Mouse (Mus musculus) kidney, postnatal 0 days (tissue): ENCODE results near the gene Prkcz. TPM values are rescaled to one million over a fixed set of nuclear protein-coding genes. Genes with fewer than 3 reads are reported as not detected.

ENCODE experiments used
- ATAC-seq: fragments of 200-750 bp; cut with Nextera tagmentation; replicated peaks from 2 replicates; pipeline ENCODE4 v1.8.0; 2017; ENCODE audit warnings: low read depth, moderate number of reproducible peaks, moderate TSS enrichment, moderate library complexity; ENCODE audit not compliant: low FRiP score
- DNase-seq: peaks from one replicate; pipeline ENCODE4 v3.0.0-alpha.2; 2016; ENCODE audit warnings: low spot score
- H3K27ac ChIP-seq: fragments of 300-500 bp; sonication (generic); 2 replicates; pipeline ENCODE4 v1.5.1; 2014; ENCODE audit warnings: mild to moderate bottlenecking
- H3K27me3 ChIP-seq: fragments of 300-500 bp; sonication (generic); 2 replicates; pipeline ENCODE4 v1.6.1; 2014; ENCODE audit warnings: low read length, mixed read lengths; ENCODE audit not compliant: insufficient read depth
- H3K36me3 ChIP-seq: fragments of 300-500 bp; sonication (generic); 2 replicates; pipeline ENCODE4 v1.6.1; 2014; ENCODE audit warnings: low read length, mixed read lengths; ENCODE audit not compliant: insufficient read depth
- H3K4me1 ChIP-seq: fragments of 300-500 bp; sonication (generic); replicated peaks from 2 replicates; pipeline ENCODE4 v1.6.1; 2014; ENCODE audit warnings: antibody characterized with exemption, low read length, mixed read lengths; ENCODE audit not compliant: insufficient read depth
- H3K4me2 ChIP-seq: fragments of 300-500 bp; sonication (generic); 2 replicates; pipeline ENCODE4 v1.6.1; 2014; ENCODE audit warnings: mild to moderate bottlenecking, low read length, moderate library complexity, mixed read lengths
- H3K4me3 ChIP-seq: fragments of 300-500 bp; sonication (generic); replicated peaks from 2 replicates; pipeline ENCODE4 v1.5.1; 2014; ENCODE audit warnings: low read depth, low read length
- H3K9ac ChIP-seq: fragments of 300-500 bp; sonication (generic); 2 replicates; pipeline ENCODE4 v1.6.1; 2014; ENCODE audit warnings: low read depth, low read length
- H3K9me3 ChIP-seq: fragments of 300-500 bp; sonication (generic); replicated peaks from 2 replicates; pipeline ENCODE4 v1.6.1; 2016; ENCODE audit warnings: low read length, inconsistent platforms, mixed read lengths
- CTCF ChIP-seq: IDR thresholded peaks from 2 replicates; pipeline ENCODE4 v1.5.1; 2016; ENCODE audit warnings: antibody characterized with exemption, low read depth, mild to moderate bottlenecking, moderate library complexity
- WGBS: fragments of 180-500 bp; shearing (Covaris S2); extraction: QIAGEN DNeasy Blood & Tissue Kit; methylation state at CpG from one replicate; pipeline ENCODE4 v1.1.7; 2014; 5-methylcytosine and 5-hydroxymethylcytosine counted together
- polyA plus RNA-seq: library from polyadenylated mRNA; unstranded; fragments of >200 nt; fragmentation: Nextera tagmentation; extraction: Ambion mirVana; gene quantifications from 2 replicates; pipeline ENCODE4 v1.2.1, GENCODE M21; 2015

The Prkcz gene
- polyA plus RNA-seq = 20.2 and 22.4 TPM in 2 replicates

- no peaks in the 10 kb centered on the region for H3K36me3 ChIP-seq
- H3K27ac ChIP-seq = peak within 1 kb of the TSS; percentile 75
- H3K9ac ChIP-seq = peak within 1 kb of the TSS; percentile 57
- no peak for TF ChIP-seq CTCF
- H3K4me1 ChIP-seq = no peaks in the 10 kb centered on the region
- DNase-seq = peak; percentile 75
- 0% methylated on average over 48 of the region's 51 CpGs for WGBS
- peaks cover 17% of the 10 kb centered on the region for H3K27me3 ChIP-seq
- peak within 1 kb of the TSS; percentile 59 for H3K4me2 ChIP-seq
- ATAC-seq = peak; percentile 96
- peak within 1 kb of the TSS; percentile 47 for H3K4me3 ChIP-seq
- H3K9me3 ChIP-seq = no peaks in the 10 kb centered on the region
Measured at GRCm38 (mm10) chr4:155361303-155361791, at the start of gene Prkcz. Gene Prkcz (minus strand): TSS chr4:155361361.

GRCm38 (mm10) chr4:155409058-155409776 is 48.1 kb upstream of the Prkcz start, which contains the start of gene Cfap74:
Gene Cfap74 (plus strand): TSS chr4:155409190.
- WGBS = under 1% methylated on average over 35 of the region's 35 CpGs
- no peaks in the 10 kb centered on the region for H3K36me3 ChIP-seq
- no peaks in the 10 kb centered on the region for H3K27me3 ChIP-seq
- TF ChIP-seq CTCF = no peak
- no peak within 1 kb of the TSS for H3K9ac ChIP-seq
- peak within 1 kb of the TSS; percentile 75 for H3K4me2 ChIP-seq
- no peaks in the 10 kb centered on the region for H3K9me3 ChIP-seq
- peaks cover 9% of the 10 kb centered on the region; the same call in 1 of the 2 replicates for H3K4me1 ChIP-seq
- peak; percentile 80 for ATAC-seq
- H3K4me3 ChIP-seq = peak within 1 kb of the TSS; percentile 34
- DNase-seq = peak; percentile 75
- no peak within 1 kb of the TSS for H3K27ac ChIP-seq

- peak overlapping the region; percentile 34 for H3K4me3 ChIP-seq
- H3K9me3 ChIP-seq = no peaks in the 10 kb centered on the region
- peak; percentile 48 for TF ChIP-seq CTCF
- 0 out of 2 replicates have a peak, but pooled peaks have one; percentile 13 for ATAC-seq
- H3K9ac ChIP-seq = no peak overlapping the region
- no peaks in the 10 kb centered on the region for H3K27me3 ChIP-seq
- H3K4me2 ChIP-seq = peak overlapping the region; percentile 75
- H3K36me3 ChIP-seq = no peaks in the 10 kb centered on the region
- no peak for DNase-seq
- H3K4me1 ChIP-seq = peaks cover 9% of the 10 kb centered on the region; the same call in 1 of the 2 replicates
- 3% methylated on average over 8 of the region's 8 CpGs for WGBS
- no peak overlapping the region for H3K27ac ChIP-seq
Measured at GRCm38 (mm10) chr4:155408695-155409057, 47.5 kb upstream of the Prkcz start.

- ATAC-seq = no peak
- no peak overlapping the region for H3K4me3 ChIP-seq
- no peak for DNase-seq
- WGBS = 81% methylated on average over 1 of the region's 1 CpGs
- H3K4me1 ChIP-seq = peaks cover 7% of the 10 kb centered on the region
- no peaks in the 10 kb centered on the region for H3K9me3 ChIP-seq
- no peak overlapping the region for H3K27ac ChIP-seq
- TF ChIP-seq CTCF = no peak
- H3K27me3 ChIP-seq = peaks cover 12% of the 10 kb centered on the region; the same call in 1 of the 2 replicates
- no peak overlapping the region for H3K9ac ChIP-seq
- H3K4me2 ChIP-seq = no peak overlapping the region
- no peaks in the 10 kb centered on the region for H3K36me3 ChIP-seq
Measured at GRCm38 (mm10) chr4:155402489-155402888, 41.3 kb upstream of the Prkcz start.

GRCm38 (mm10) chr4:155401121-155401520 is 40.0 kb upstream of the Prkcz start:
- H3K4me1 ChIP-seq = peaks cover 7% of the 10 kb centered on the region
- H3K27me3 ChIP-seq = peaks cover 12% of the 10 kb centered on the region; the same call in 1 of the 2 replicates
- no peak for ATAC-seq
- no peaks in the 10 kb centered on the region for H3K9me3 ChIP-seq
- no peak overlapping the region for H3K4me3 ChIP-seq
- no peak for TF ChIP-seq CTCF
- no peak for DNase-seq
- no peaks in the 10 kb centered on the region for H3K36me3 ChIP-seq
- no peak overlapping the region for H3K9ac ChIP-seq
- no peak overlapping the region for H3K27ac ChIP-seq
- no peak overlapping the region for H3K4me2 ChIP-seq
- WGBS = 65% methylated on average over 7 of the region's 7 CpGs

- no peak for TF ChIP-seq CTCF
- peak overlapping the region; percentile 17 for H3K4me3 ChIP-seq
- ATAC-seq (no peak), DNase-seq (no peak)
- H3K4me1 ChIP-seq = peaks cover 7% of the 10 kb centered on the region
- 5% methylated on average over 9 of the region's 9 CpGs for WGBS
- H3K4me2 ChIP-seq = peak overlapping the region; percentile 64
- peaks cover 12% of the 10 kb centered on the region; the same call in 1 of the 2 replicates for H3K27me3 ChIP-seq
- H3K9ac ChIP-seq = no peak overlapping the region
- no peaks in the 10 kb centered on the region for H3K9me3 ChIP-seq
- H3K27ac ChIP-seq = no peak overlapping the region
- H3K36me3 ChIP-seq = no peaks in the 10 kb centered on the region
Measured at GRCm38 (mm10) chr4:155398222-155398540, 37.0 kb upstream of the Prkcz start.
